Mouse (Mus musculus): ENCODE data around the gene Cpvl. TPM values are rescaled to one million over a fixed set of nuclear protein-coding genes. Genes with fewer than 3 reads are reported as not detected.
A peak's percentile ranks its signal among the peaks of the same experiment; 100 is the strongest.

Gene Cpvl
- polyA plus RNA-seq, 1 experiment from 2014 or later: 0.34 TPM

- Histone ChIP-seq H3K27me3 (no peaks in the 10 kb centered on the region), H3K9ac (no peak overlapping the region), H3K4me1 (peaks cover 14% of the 10 kb centered on the region; the same call in 1 of the 2 replicates), H3K4me3 (replicated peaks) (no peak overlapping the region), H3K4me2 (no peak overlapping the region), H3K9me3 (replicated peaks) (no peaks in the 10 kb centered on the region), H3K27ac (no peak overlapping the region), H3K36me3 (no peaks in the 10 kb centered on the region)
- WGBS: 88% methylated on average over 9 of the region's 9 CpGs
- no peak for ATAC-seq (replicated peaks; ENCODE audit: low FRiP score)
Measured at GRCm38 (mm10) chr6:53874881-53875429, 103.5 kb downstream of the Cpvl start.

GRCm38 (mm10) chr6:53871903-53872302 is 106.6 kb downstream of the Cpvl start:
- no peak overlapping the region for H3K4me3 ChIP-seq (replicated peaks)
- no peak for ATAC-seq (replicated peaks; ENCODE audit: low FRiP score)
- H3K9me3 ChIP-seq (replicated peaks): no peaks in the 10 kb centered on the region
- H3K4me1 ChIP-seq: 0 out of 2 replicates have a peak, but pooled peaks cover 6% of the 10 kb centered on the region
- 92% methylated on average over 6 of the region's 6 CpGs for WGBS
- H3K27ac ChIP-seq: no peak overlapping the region
- H3K9ac ChIP-seq: no peak overlapping the region
- no peaks in the 10 kb centered on the region for H3K36me3 ChIP-seq
- H3K4me2 ChIP-seq: no peak overlapping the region
- H3K27me3 ChIP-seq: no peaks in the 10 kb centered on the region

- H3K36me3 ChIP-seq: no peaks in the 10 kb centered on the region
- no peak overlapping the region for H3K4me2 ChIP-seq
- H3K9ac ChIP-seq: no peak overlapping the region
- H3K4me1 ChIP-seq: peaks cover 10% of the 10 kb centered on the region; the same call in 1 of the 2 replicates
- H3K27me3 ChIP-seq: no peaks in the 10 kb centered on the region
- H3K9me3 ChIP-seq (replicated peaks): no peaks in the 10 kb centered on the region
- no peak for ATAC-seq (replicated peaks; ENCODE audit: low FRiP score)
- no peak overlapping the region for H3K27ac ChIP-seq
- WGBS: 32% methylated on average over 2 of the region's 2 CpGs
- no peak overlapping the region for H3K4me3 ChIP-seq (replicated peaks)
Measured at GRCm38 (mm10) chr6:53863011-53863410, 115.5 kb downstream of the Cpvl start.

- no peak overlapping the region for H3K4me2 ChIP-seq
- H3K36me3 ChIP-seq: no peaks in the 10 kb centered on the region
- H3K4me3 ChIP-seq (replicated peaks): no peak overlapping the region
- H3K9me3 ChIP-seq (replicated peaks): no peaks in the 10 kb centered on the region
- H3K27me3 ChIP-seq: no peaks in the 10 kb centered on the region
- no peak overlapping the region for H3K9ac ChIP-seq
- no peak for ATAC-seq (replicated peaks; ENCODE audit: low FRiP score)
- H3K4me1 ChIP-seq: peaks cover 18% of the 10 kb centered on the region
- 36% methylated on average over 1 of the region's 1 CpGs for WGBS
- no peak overlapping the region for H3K27ac ChIP-seq
Measured at GRCm38 (mm10) chr6:53859106-53859505, 119.4 kb downstream of the Cpvl start.

DNA sequence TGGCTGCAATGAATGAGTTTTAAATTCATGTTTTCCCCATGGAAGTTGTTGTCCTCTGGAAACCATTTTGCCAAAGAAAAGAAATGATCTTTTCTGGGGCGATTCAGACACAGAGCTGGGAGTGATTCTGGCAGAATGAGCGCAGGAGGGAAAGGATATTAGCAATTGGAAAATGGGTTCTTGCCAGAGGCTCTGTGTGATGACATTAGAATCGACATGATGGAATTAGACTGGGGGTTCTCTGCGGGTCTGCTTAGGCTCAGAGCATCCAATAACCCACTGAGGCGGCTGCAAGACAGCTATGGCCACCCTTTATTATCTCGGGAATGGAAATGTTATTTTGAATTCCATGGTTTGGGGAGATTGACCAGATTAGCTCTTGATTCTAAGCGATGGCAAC is 120.6 kb downstream of the Cpvl start:
- WGBS: 83% methylated on average over 7 of the region's 7 CpGs
- Histone ChIP-seq H3K9me3 (replicated peaks) (no peaks in the 10 kb centered on the region), H3K27me3 (no peaks in the 10 kb centered on the region), H3K4me1 (peaks cover 23% of the 10 kb centered on the region), H3K9ac (no peak overlapping the region), H3K36me3 (no peaks in the 10 kb centered on the region), H3K27ac (no peak overlapping the region), H3K4me3 (replicated peaks) (no peak overlapping the region), H3K4me2 (no peak overlapping the region)
- no peak for ATAC-seq (replicated peaks; ENCODE audit: low FRiP score)

- no peak overlapping the region for H3K9ac ChIP-seq
- H3K27ac ChIP-seq: no peak overlapping the region
- H3K4me1 ChIP-seq: peaks cover 23% of the 10 kb centered on the region
- no peak overlapping the region for H3K4me2 ChIP-seq
- no peaks in the 10 kb centered on the region for H3K27me3 ChIP-seq
- no peaks in the 10 kb centered on the region for H3K36me3 ChIP-seq
- 87% methylated on average over 2 of the region's 2 CpGs for WGBS
- no peaks in the 10 kb centered on the region for H3K9me3 ChIP-seq (replicated peaks)
- no peak overlapping the region for H3K4me3 ChIP-seq (replicated peaks)
- ATAC-seq (replicated peaks; ENCODE audit: low FRiP score): no peak
Measured at GRCm38 (mm10) chr6:53856775-53857174, 121.7 kb downstream of the Cpvl start.

- H3K4me3 ChIP-seq (replicated peaks): no peak overlapping the region
- H3K4me2 ChIP-seq: no peak overlapping the region
- no peak overlapping the region for H3K9ac ChIP-seq
- H3K9me3 ChIP-seq (replicated peaks): no peaks in the 10 kb centered on the region
- H3K27me3 ChIP-seq: no peaks in the 10 kb centered on the region
- H3K4me1 ChIP-seq: peaks cover 23% of the 10 kb centered on the region
- 57% methylated on average over 12 of the region's 12 CpGs for whole genome bisulfite sequencing
- peak overlapping the region; percentile 74 for H3K27ac ChIP-seq
- ATAC-seq (replicated peaks; ENCODE audit: low FRiP score): peak; percentile 52; the same call in 1 of the 2 replicates
- H3K36me3 ChIP-seq: no peaks in the 10 kb centered on the region
Measured at GRCm38 (mm10) chr6:53854971-53855856, 123.3 kb downstream of the Cpvl start.

GRCm38 (mm10) chr6:53854226-53854625 is 124.2 kb downstream of the Cpvl start:
- Histone ChIP-seq H3K27ac (0 out of 2 replicates have a peak overlapping the region, but pooled peaks have one; percentile 33), H3K27me3 (no peaks in the 10 kb centered on the region), H3K9ac (no peak overlapping the region), H3K4me3 (replicated peaks) (no peak overlapping the region), H3K4me2 (no peak overlapping the region), H3K9me3 (replicated peaks) (no peaks in the 10 kb centered on the region), H3K4me1 (peaks cover 23% of the 10 kb centered on the region), H3K36me3 (no peaks in the 10 kb centered on the region)
- 64% methylated on average over 2 of the region's 2 CpGs for WGBS
- ATAC-seq (replicated peaks; ENCODE audit: low FRiP score): no peak

DNA sequence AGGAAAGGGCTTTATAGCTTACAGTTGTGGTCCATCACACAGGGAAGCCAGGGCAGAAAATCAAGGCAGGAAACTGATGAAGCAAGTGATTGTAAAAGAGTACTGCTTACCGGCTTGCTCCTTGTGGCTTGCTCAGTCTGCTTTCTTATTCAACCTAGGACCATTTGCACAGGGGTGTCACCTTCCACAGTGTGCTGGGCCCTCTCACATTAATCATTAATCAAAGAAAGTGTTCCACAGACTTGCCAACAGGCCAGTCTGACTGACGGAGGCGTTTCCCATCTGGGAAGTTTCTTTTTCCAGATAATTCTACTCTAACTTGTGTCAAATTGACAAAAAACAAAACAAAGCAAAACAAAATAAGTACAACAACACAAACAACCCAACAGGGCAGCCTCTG is 124.9 kb downstream of the Cpvl start:
- peaks cover 23% of the 10 kb centered on the region for H3K4me1 ChIP-seq
- ATAC-seq (replicated peaks; ENCODE audit: low FRiP score): peak; percentile 82
- H3K36me3 ChIP-seq: no peaks in the 10 kb centered on the region
- H3K27me3 ChIP-seq: no peaks in the 10 kb centered on the region
- no peaks in the 10 kb centered on the region for H3K9me3 ChIP-seq (replicated peaks)
- WGBS: 25% methylated on average over 3 of the region's 3 CpGs
- H3K4me2 ChIP-seq: no peak overlapping the region
- H3K9ac ChIP-seq: no peak overlapping the region
- 0 out of 2 replicates have a peak overlapping the region, but pooled peaks have one; percentile 33 for H3K27ac ChIP-seq
- no peak overlapping the region for H3K4me3 ChIP-seq (replicated peaks)

DNA sequence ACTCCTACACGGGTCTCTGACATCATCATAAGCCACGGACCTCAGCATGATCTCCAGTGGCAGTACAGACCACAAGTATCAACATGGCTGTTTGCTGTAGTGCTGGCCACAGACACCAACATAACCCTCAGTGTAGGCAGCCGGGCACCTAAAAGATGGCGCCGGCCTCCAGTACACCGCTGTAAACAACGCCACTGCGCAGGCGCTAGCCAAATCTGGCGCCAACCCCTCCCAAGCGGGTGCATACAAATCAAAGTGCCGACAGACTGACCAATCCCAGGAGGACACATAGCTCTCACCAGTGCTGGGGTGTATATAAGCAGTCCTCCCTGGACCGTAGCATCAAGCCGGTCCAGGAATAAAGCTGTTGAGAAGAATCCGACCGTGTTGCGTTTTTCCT is 133.8 kb downstream of the Cpvl start:
- no peaks in the 10 kb centered on the region for H3K4me1 ChIP-seq
- no peak overlapping the region for H3K4me3 ChIP-seq (replicated peaks)
- no peak overlapping the region for H3K9ac ChIP-seq
- WGBS: 94% methylated on average over 17 of the region's 17 CpGs
- H3K27ac ChIP-seq: no peak overlapping the region
- no peak overlapping the region for H3K4me2 ChIP-seq
- no peak for ATAC-seq (replicated peaks; ENCODE audit: low FRiP score)
- H3K27me3 ChIP-seq: no peaks in the 10 kb centered on the region
- H3K36me3 ChIP-seq: no peaks in the 10 kb centered on the region
- no peaks in the 10 kb centered on the region for H3K9me3 ChIP-seq (replicated peaks)

DNA sequence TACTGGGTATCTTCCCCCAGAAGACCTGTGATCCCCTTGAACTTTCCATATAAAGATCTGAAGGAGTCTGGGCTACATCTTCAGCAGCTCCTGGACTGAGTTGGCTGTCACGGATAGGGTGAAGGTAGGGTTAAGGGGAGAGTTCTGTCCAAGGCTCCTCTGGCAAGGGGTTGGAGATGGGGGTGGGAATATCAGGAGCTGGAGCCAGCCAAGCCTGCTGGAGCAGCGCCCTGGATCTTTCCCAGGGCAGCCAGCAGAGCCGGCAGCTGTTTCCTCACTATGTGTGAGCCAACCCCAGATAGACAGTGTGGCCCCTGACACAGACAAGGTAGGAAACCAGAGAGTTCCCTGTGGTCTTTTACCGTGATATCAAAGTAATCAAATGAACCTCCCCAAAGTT is 153.3 kb downstream of the Cpvl start:
- H3K4me3 ChIP-seq (replicated peaks): no peak overlapping the region
- ATAC-seq (replicated peaks; ENCODE audit: low FRiP score): no peak
- 44% methylated on average over 4 of the region's 4 CpGs for WGBS

More for the DNA sequence above, 153.3 kb downstream of the Cpvl start:
- H3K9me3 ChIP-seq (replicated peaks): no peaks in the 10 kb centered on the region
- no peak overlapping the region for H3K27ac ChIP-seq
- 0 out of 2 replicates have a peak, but pooled peaks cover 2% of the 10 kb centered on the region for H3K27me3 ChIP-seq
- H3K4me1 ChIP-seq: peaks cover 17% of the 10 kb centered on the region
- no peaks in the 10 kb centered on the region for H3K36me3 ChIP-seq
- no peak overlapping the region for H3K4me2 ChIP-seq
- H3K9ac ChIP-seq: no peak overlapping the region

Measured in kidney, embryonic 15.5 days (tissue).